Mouse (Mus musculus): ENCODE results near the gene Lonrf2.

- TF ChIP-seq MAZ (IDR thresholded peaks at IDR 0.05; ENCODE audit: low read depth, low read length): no peak
- no peak for TF ChIP-seq ZC3H11A (IDR thresholded peaks at IDR 0.05; ENCODE audit: low read depth, low read length)
- no peak for TF ChIP-seq JUND (conservative IDR thresholded peaks at IDR 0.05; ENCODE audit: low read depth, low read length)
- TF ChIP-seq MEF2A (IDR thresholded peaks at IDR 0.05; ENCODE audit: borderline replicate concordance, low read depth, low read length): no peak
Measured at GRCm38 (mm10) chr1:38835568-38836476, 689 bp downstream of the Lonrf2 start.
